Mouse (Mus musculus): Measurements from ENCODE around the gene Prkar1b.

DNA sequence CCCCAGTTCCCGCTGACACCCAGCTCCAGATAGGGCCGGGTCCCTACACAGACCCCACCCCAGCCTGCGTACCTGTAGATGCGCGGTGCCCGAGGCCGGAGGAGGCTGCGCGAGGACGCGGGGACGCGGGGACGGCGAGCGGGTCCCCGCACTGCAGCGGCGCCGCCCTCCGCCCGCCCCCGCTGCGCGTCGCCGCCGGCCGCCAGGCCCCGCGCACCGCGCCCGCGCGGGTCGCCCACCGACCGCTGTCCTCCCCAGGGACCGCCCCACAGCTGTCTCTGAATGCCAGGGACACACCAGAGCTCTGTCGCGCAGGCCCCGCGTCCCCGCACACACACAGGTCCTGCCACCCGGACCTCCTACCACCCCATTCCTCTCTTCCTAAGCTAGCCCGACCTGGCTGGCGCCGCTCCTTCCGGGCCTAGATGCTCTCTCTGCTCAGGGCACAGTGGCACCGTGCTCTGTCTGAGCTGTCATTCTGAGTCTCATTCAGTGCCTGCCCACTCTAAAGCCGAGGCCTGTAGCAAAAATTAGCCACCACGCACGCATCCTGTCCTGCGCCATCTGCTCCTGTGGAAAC is 20.1 kb downstream of the Prkar1b start:
- TF ChIP-seq GATA1 (IDR thresholded peaks at IDR 0.05; ENCODE audit: borderline replicate concordance, low read length) (no peak), FLI1 (IDR thresholded peaks at IDR 0.05; ENCODE audit: low read length) (no peak)
